Mouse (Mus musculus) E14TG2a.4 (cell line): ENCODE measurements around the gene 2210408I21Rik.

ENCODE experiments used
- CTCF ChIP-seq: conservative IDR thresholded peaks from 2 replicates; pipeline ENCODE4 v1.5.1; 2014; ENCODE audit warnings: low read length
- NANOG ChIP-seq: IDR thresholded peaks from 2 replicates; pipeline ENCODE4 v1.6.1; 2014; ENCODE audit warnings: borderline replicate concordance, low read length, mixed read lengths
- POU5F1 ChIP-seq: IDR thresholded peaks from 2 replicates; pipeline ENCODE4 v1.6.1; 2014; ENCODE audit warnings: low read length, borderline replicate concordance

GRCm38 (mm10) chr13:77215460-77215859 lies 80.1 kb downstream of the 2210408I21Rik start:
- TF ChIP-seq CTCF (no peak), NANOG (no peak), POU5F1 (no peak)
